Mouse (Mus musculus): Measurements from ENCODE around the gene Il21r. TPM values are rescaled to one million over a fixed set of nuclear protein-coding genes. Genes with fewer than 3 reads are reported as not detected.

The Il21r gene
- polyA plus RNA-seq, 1 experiment = not detected

GRCm38 (mm10) chr7:125565516-125566285 is 37.5 kb upstream of the Il21r start:
- H3K4me3 ChIP-seq (ENCODE audit: insufficient read depth, low read depth, low read length) = no peak overlapping the region
- H3K4me1 ChIP-seq (ENCODE audit: control insufficient read depth, insufficient read depth, insufficient read length, low read length) = peaks cover 38% of the 10 kb centered on the region
- peak overlapping the region; percentile 85 for H3K27ac ChIP-seq (replicated peaks; ENCODE audit: low read depth, low read length)

- Histone ChIP-seq H3K27ac (replicated peaks; ENCODE audit: low read depth, low read length) (peak overlapping the region; percentile 85), H3K4me3 (ENCODE audit: insufficient read depth, low read depth, low read length) (no peak overlapping the region), H3K4me1 (ENCODE audit: control insufficient read depth, insufficient read depth, insufficient read length, low read length) (peaks cover 32% of the 10 kb centered on the region)
Measured at GRCm38 (mm10) chr7:125566420-125566819, 36.8 kb upstream of the Il21r start.

- peaks cover 20% of the 10 kb centered on the region for H3K4me1 ChIP-seq (ENCODE audit: control insufficient read depth, insufficient read depth, insufficient read length, low read length)
- H3K4me3 ChIP-seq (ENCODE audit: insufficient read depth, low read depth, low read length) = no peak overlapping the region
- H3K27ac ChIP-seq (replicated peaks; ENCODE audit: low read depth, low read length) = no peak overlapping the region
Measured at GRCm38 (mm10) chr7:125568888-125569287, 34.3 kb upstream of the Il21r start.

DNA sequence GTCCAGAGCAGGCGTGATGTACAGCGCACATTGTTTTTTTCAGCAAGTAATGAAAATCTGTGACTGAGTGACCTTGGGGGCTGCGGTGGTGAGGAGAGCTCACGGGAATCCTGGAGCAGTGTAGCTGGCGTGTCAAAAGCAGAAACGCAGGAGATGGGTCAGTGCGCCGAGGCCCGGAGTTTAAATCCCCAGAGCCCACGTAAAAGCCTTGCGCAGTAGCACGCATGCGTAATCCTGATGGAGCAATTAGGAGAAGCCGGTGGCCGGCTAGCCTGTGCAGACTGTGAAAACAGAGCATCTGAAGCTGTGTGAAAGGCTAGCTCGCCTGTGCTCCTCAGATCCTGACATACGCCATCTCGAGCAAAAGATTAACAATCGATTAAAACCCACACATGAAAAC is 31.3 kb upstream of the Il21r start:
- Histone ChIP-seq H3K27ac (replicated peaks; ENCODE audit: low read depth, low read length) (no peak overlapping the region), H3K4me1 (ENCODE audit: control insufficient read depth, insufficient read depth, insufficient read length, low read length) (peaks cover 6% of the 10 kb centered on the region; the same call in 1 of the 2 replicates), H3K4me3 (ENCODE audit: insufficient read depth, low read depth, low read length) (no peak overlapping the region)

- Histone ChIP-seq H3K4me3 (ENCODE audit: insufficient read depth, low read depth, low read length) (no peak overlapping the region), H3K4me1 (ENCODE audit: control insufficient read depth, insufficient read depth, insufficient read length, low read length) (peaks cover 13% of the 10 kb centered on the region), H3K27ac (replicated peaks; ENCODE audit: low read depth, low read length) (no peak overlapping the region)
Measured at GRCm38 (mm10) chr7:125572737-125573136, 30.5 kb upstream of the Il21r start.

DNA sequence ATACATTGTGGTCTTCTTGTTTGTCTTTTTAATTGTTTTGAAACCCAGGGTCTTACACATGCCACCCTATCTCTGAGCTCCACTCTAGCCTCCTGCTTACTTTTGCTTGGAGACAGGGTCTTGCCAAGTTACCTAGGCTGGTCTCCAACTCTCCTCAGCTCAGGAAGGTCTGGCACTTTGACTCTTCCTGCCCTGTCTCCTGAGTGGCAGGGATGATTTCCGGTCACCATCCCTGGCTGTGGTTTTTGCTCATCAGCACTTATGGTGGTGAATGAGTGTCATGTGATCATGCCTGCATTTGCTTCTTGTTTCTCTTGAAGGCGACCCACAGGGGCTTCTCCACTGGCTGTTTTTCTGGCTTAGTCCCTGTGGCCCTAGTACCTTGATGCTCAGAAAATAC is 29.4 kb upstream of the Il21r start:
- peaks cover 14% of the 10 kb centered on the region for H3K4me1 ChIP-seq (ENCODE audit: control insufficient read depth, insufficient read depth, insufficient read length, low read length)
- no peak overlapping the region for H3K27ac ChIP-seq (replicated peaks; ENCODE audit: low read depth, low read length)
- no peak overlapping the region for H3K4me3 ChIP-seq (ENCODE audit: insufficient read depth, low read depth, low read length)

- H3K4me3 ChIP-seq (ENCODE audit: insufficient read depth, low read depth, low read length) = no peak overlapping the region
- no peak overlapping the region for H3K27ac ChIP-seq (replicated peaks; ENCODE audit: low read depth, low read length)
- H3K4me1 ChIP-seq (ENCODE audit: control insufficient read depth, insufficient read depth, insufficient read length, low read length) = peaks cover 16% of the 10 kb centered on the region
Measured at GRCm38 (mm10) chr7:125574832-125575231, 28.4 kb upstream of the Il21r start.

GRCm38 (mm10) chr7:125575738-125576540 is 27.3 kb upstream of the Il21r start:
- no peak overlapping the region for H3K4me3 ChIP-seq (ENCODE audit: insufficient read depth, low read depth, low read length)
- peaks cover 17% of the 10 kb centered on the region for H3K4me1 ChIP-seq (ENCODE audit: control insufficient read depth, insufficient read depth, insufficient read length, low read length)
- no peak overlapping the region for H3K27ac ChIP-seq (replicated peaks; ENCODE audit: low read depth, low read length)

GRCm38 (mm10) chr7:125576982-125577381 is 26.2 kb upstream of the Il21r start:
- no peak overlapping the region for H3K4me3 ChIP-seq (ENCODE audit: insufficient read depth, low read depth, low read length)
- H3K27ac ChIP-seq (replicated peaks; ENCODE audit: low read depth, low read length) = no peak overlapping the region; the same call in 1 of the 2 replicates
- H3K4me1 ChIP-seq (ENCODE audit: control insufficient read depth, insufficient read depth, insufficient read length, low read length) = peaks cover 17% of the 10 kb centered on the region

DNA sequence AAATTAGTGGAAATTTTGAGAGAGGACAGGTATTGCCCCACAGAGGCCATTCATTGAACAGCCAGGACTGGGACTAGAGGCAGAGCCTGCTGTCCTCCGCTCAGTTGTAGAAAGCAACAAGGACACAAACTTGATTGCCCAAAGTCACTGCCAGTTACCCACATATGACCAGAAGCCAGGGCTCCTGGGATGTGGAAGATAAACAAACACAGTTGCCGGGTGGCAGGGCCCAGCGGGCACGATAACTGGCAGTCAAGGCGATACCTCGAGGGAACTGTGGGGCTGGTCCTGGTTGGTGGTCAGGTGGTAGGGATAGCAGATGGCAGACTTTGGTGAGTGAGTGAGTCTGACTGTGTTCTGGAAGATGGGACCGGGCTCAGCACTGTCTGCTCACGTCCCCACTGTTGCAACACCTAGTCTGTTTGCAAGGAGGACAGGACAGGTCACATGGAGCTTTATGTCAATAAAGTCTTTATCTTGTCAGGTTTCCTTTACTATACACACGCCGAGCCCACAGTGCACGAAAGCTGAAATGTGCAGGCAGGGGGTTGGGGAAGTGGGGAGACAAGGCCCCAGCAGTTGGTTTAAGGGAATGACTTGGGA is 25.6 kb upstream of the Il21r start:
- no peak overlapping the region; the same call in 1 of the 2 replicates for H3K27ac ChIP-seq (replicated peaks; ENCODE audit: low read depth, low read length)

GRCm38 (mm10) chr7:125578106-125578505 is 25.1 kb upstream of the Il21r start:
- no peak overlapping the region for H3K27ac ChIP-seq (replicated peaks; ENCODE audit: low read depth, low read length)
- H3K4me3 ChIP-seq (ENCODE audit: insufficient read depth, low read depth, low read length) = no peak overlapping the region

More for the DNA sequence above, 25.6 kb upstream of the Il21r start:
- no peak overlapping the region for H3K4me3 ChIP-seq (ENCODE audit: insufficient read depth, low read depth, low read length)
- peaks cover 15% of the 10 kb centered on the region for H3K4me1 ChIP-seq (ENCODE audit: control insufficient read depth, insufficient read depth, insufficient read length, low read length)

GRCm38 (mm10) chr7:125579545-125580219 is 23.5 kb upstream of the Il21r start:
- Histone ChIP-seq H3K4me3 (ENCODE audit: insufficient read depth, low read depth, low read length) (no peak overlapping the region), H3K4me1 (ENCODE audit: control insufficient read depth, insufficient read depth, insufficient read length, low read length) (peaks cover 13% of the 10 kb centered on the region), H3K27ac (replicated peaks; ENCODE audit: low read depth, low read length) (peak overlapping the region; percentile 29)

More at GRCm38 (mm10) chr7:125578106-125578505, 25.1 kb upstream of the Il21r start:
- peaks cover 13% of the 10 kb centered on the region for H3K4me1 ChIP-seq (ENCODE audit: control insufficient read depth, insufficient read depth, insufficient read length, low read length)

DNA sequence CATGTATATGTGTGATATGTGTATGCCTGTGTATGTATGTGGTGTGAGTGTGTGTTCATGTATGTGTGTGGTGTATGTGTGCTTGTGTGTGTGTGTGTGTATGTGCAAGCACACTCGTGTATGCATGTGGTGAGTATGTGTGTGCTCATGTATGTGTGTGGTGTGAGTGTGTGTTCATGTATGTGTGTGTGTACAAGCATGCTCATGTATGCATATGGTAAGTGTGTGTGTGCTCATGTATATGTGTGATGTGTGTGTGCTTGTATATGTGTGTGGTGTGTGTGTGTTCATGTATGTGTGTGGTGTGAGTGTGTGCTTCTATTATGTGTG is 23.0 kb upstream of the Il21r start:
- Histone ChIP-seq H3K27ac (replicated peaks; ENCODE audit: low read depth, low read length) (peak overlapping the region; percentile 29), H3K4me1 (ENCODE audit: control insufficient read depth, insufficient read depth, insufficient read length, low read length) (peaks cover 13% of the 10 kb centered on the region), H3K4me3 (ENCODE audit: insufficient read depth, low read depth, low read length) (no peak overlapping the region)

DNA sequence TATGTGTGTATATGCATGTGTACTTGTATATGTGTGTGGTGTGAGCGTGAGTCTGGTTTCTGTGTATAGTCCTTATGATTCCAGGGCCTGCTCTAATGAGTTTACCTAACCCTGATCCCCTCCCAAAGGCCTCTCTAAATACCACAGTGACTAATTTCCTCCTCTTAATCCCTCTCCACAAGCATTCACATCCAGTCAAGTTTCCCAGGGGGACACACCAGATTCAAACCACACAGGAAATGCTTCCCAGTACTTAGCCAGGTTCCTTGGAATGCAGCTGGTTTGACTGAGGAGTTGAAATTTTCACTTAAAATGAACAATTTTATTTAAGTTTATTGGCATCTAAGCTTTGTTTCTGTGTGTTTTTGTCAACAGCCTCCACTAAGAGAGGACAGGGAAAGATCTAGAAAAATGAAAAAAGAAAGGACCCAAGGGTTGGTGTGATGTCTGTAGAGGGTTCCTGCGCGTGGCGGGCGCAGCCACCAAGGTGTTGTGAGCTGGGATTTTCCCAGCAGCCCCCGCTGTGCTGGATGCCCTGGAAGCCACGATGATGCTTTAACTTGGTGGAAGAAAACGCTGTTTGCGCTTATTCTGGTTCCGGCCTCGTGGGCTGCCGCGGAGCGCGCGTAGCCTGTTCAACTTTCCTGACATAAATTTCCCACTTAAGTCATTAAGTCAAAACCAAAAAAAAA is 22.5 kb upstream of the Il21r start:
- peaks cover 13% of the 10 kb centered on the region for H3K4me1 ChIP-seq (ENCODE audit: control insufficient read depth, insufficient read depth, insufficient read length, low read length)
- peak overlapping the region; percentile 50 for H3K4me3 ChIP-seq (ENCODE audit: insufficient read depth, low read depth, low read length)
- peak overlapping the region; percentile 50 for H3K27ac ChIP-seq (replicated peaks; ENCODE audit: low read depth, low read length)
